Mouse (Mus musculus): ENCODE measurements around the gene Tmem255b. TPM values are rescaled to one million over a fixed set of nuclear protein-coding genes. Genes with fewer than 3 reads are reported as not detected.

Gene Tmem255b
- polyA plus RNA-seq, 1 experiment = 11.0 TPM

- Histone ChIP-seq H3K4me3 (ENCODE audit: low read depth, low read length) (no peak overlapping the region), H3K4me1 (ENCODE audit: control insufficient read depth, insufficient read depth, insufficient read length, low read length) (peaks cover 22% of the 10 kb centered on the region; the same call in 1 of the 2 replicates), H3K27ac (ENCODE audit: insufficient read depth, low read depth, low read length) (no peak overlapping the region), H3K36me3 (ENCODE audit: control insufficient read depth, insufficient read depth, low read length) (no peaks in the 10 kb centered on the region), H3K27me3 (ENCODE audit: control insufficient read depth, insufficient read depth, low read length) (no peaks in the 10 kb centered on the region)
- 86% methylated on average over 3 of the region's 3 CpGs for WGBS
- no peak for TF ChIP-seq CTCF (IDR thresholded peaks at IDR 0.05; ENCODE audit: extremely low read depth, insufficient read length, insufficient replicate concordance, low read depth, low read length)
- no peak for TF ChIP-seq POLR2A (IDR thresholded peaks at IDR 0.05; ENCODE audit: low read depth, low read length)
Observed at GRCm38 (mm10) chr8:13501221-13501620, 66.2 kb downstream of the Tmem255b start.

GRCm38 (mm10) chr8:13503936-13504606, 69.1 kb downstream of the Tmem255b start:
- H3K4me3 ChIP-seq (ENCODE audit: low read depth, low read length) = no peak overlapping the region
- TF ChIP-seq POLR2A (IDR thresholded peaks at IDR 0.05; ENCODE audit: low read depth, low read length) (no peak), CTCF (IDR thresholded peaks at IDR 0.05; ENCODE audit: extremely low read depth, insufficient read length, insufficient replicate concordance, low read depth, low read length) (peak; percentile 9; the same call in 1 of the 2 replicates)
- H3K4me1 ChIP-seq (ENCODE audit: control insufficient read depth, insufficient read depth, insufficient read length, low read length) = peaks cover 38% of the 10 kb centered on the region
- H3K27me3 ChIP-seq (ENCODE audit: control insufficient read depth, insufficient read depth, low read length) = no peaks in the 10 kb centered on the region
- 61% methylated on average over 8 of the region's 8 CpGs for WGBS
- H3K36me3 ChIP-seq (ENCODE audit: control insufficient read depth, insufficient read depth, low read length) = no peaks in the 10 kb centered on the region
- peak overlapping the region; percentile 88 for H3K27ac ChIP-seq (ENCODE audit: insufficient read depth, low read depth, low read length)

- Histone ChIP-seq H3K27ac (ENCODE audit: insufficient read depth, low read depth, low read length) (peak overlapping the region; percentile 88), H3K36me3 (ENCODE audit: control insufficient read depth, insufficient read depth, low read length) (no peaks in the 10 kb centered on the region), H3K27me3 (ENCODE audit: control insufficient read depth, insufficient read depth, low read length) (no peaks in the 10 kb centered on the region), H3K4me3 (ENCODE audit: low read depth, low read length) (no peak overlapping the region), H3K4me1 (ENCODE audit: control insufficient read depth, insufficient read depth, insufficient read length, low read length) (peaks cover 38% of the 10 kb centered on the region)
- TF ChIP-seq CTCF (IDR thresholded peaks at IDR 0.05; ENCODE audit: extremely low read depth, insufficient read length, insufficient replicate concordance, low read depth, low read length) (no peak), POLR2A (IDR thresholded peaks at IDR 0.05; ENCODE audit: low read depth, low read length) (no peak)
Observed at GRCm38 (mm10) chr8:13504894-13505674, 70.1 kb downstream of the Tmem255b start.

GRCm38 (mm10) chr8:13506849-13507248, 71.9 kb downstream of the Tmem255b start:
- Histone ChIP-seq H3K27ac (ENCODE audit: insufficient read depth, low read depth, low read length) (peak overlapping the region; percentile 42), H3K4me3 (ENCODE audit: low read depth, low read length) (no peak overlapping the region)
- TF ChIP-seq CTCF (IDR thresholded peaks at IDR 0.05; ENCODE audit: extremely low read depth, insufficient read length, insufficient replicate concordance, low read depth, low read length) = no peak
- no peak for TF ChIP-seq POLR2A (IDR thresholded peaks at IDR 0.05; ENCODE audit: low read depth, low read length)

GRCm38 (mm10) chr8:13507284-13507937, 72.4 kb downstream of the Tmem255b start:
- Histone ChIP-seq H3K4me1 (ENCODE audit: control insufficient read depth, insufficient read depth, insufficient read length, low read length) (peaks cover 41% of the 10 kb centered on the region), H3K36me3 (ENCODE audit: control insufficient read depth, insufficient read depth, low read length) (no peaks in the 10 kb centered on the region), H3K27me3 (ENCODE audit: control insufficient read depth, insufficient read depth, low read length) (no peaks in the 10 kb centered on the region), H3K27ac (ENCODE audit: insufficient read depth, low read depth, low read length) (peak overlapping the region; percentile 42), H3K4me3 (ENCODE audit: low read depth, low read length) (no peak overlapping the region)
- TF ChIP-seq POLR2A (IDR thresholded peaks at IDR 0.05; ENCODE audit: low read depth, low read length) = no peak
- no peak for TF ChIP-seq CTCF (IDR thresholded peaks at IDR 0.05; ENCODE audit: extremely low read depth, insufficient read length, insufficient replicate concordance, low read depth, low read length)
- 22% methylated on average over 3 of the region's 3 CpGs for WGBS

More at GRCm38 (mm10) chr8:13506849-13507248, 71.9 kb downstream of the Tmem255b start:
- no peaks in the 10 kb centered on the region for H3K27me3 ChIP-seq (ENCODE audit: control insufficient read depth, insufficient read depth, low read length)
- 15% methylated on average over 4 of the region's 4 CpGs for whole genome bisulfite sequencing
- peaks cover 38% of the 10 kb centered on the region for H3K4me1 ChIP-seq (ENCODE audit: control insufficient read depth, insufficient read depth, insufficient read length, low read length)
- H3K36me3 ChIP-seq (ENCODE audit: control insufficient read depth, insufficient read depth, low read length) = no peaks in the 10 kb centered on the region

GRCm38 (mm10) chr8:13512016-13512415, 77.0 kb downstream of the Tmem255b start:
- no peaks in the 10 kb centered on the region for H3K36me3 ChIP-seq (ENCODE audit: control insufficient read depth, insufficient read depth, low read length)
- H3K4me3 ChIP-seq (ENCODE audit: low read depth, low read length) = no peak overlapping the region
- 83% methylated on average over 5 of the region's 5 CpGs for WGBS
- H3K27me3 ChIP-seq (ENCODE audit: control insufficient read depth, insufficient read depth, low read length) = no peaks in the 10 kb centered on the region
- no peak for TF ChIP-seq CTCF (IDR thresholded peaks at IDR 0.05; ENCODE audit: extremely low read depth, insufficient read length, insufficient replicate concordance, low read depth, low read length)
- no peak for TF ChIP-seq POLR2A (IDR thresholded peaks at IDR 0.05; ENCODE audit: low read depth, low read length)
- peaks cover 25% of the 10 kb centered on the region; the same call in 1 of the 2 replicates for H3K4me1 ChIP-seq (ENCODE audit: control insufficient read depth, insufficient read depth, insufficient read length, low read length)
- H3K27ac ChIP-seq (ENCODE audit: insufficient read depth, low read depth, low read length) = no peak overlapping the region

Data from small intestine, adult 2 months (tissue).